Mouse (Mus musculus): Measurements from ENCODE around the gene Gm9376. TPM values are rescaled to one million over a fixed set of nuclear protein-coding genes. Genes with fewer than 3 reads are reported as not detected.

Gm9376 gene
- total and polyA plus RNA-seq, 2 experiments, result not detected

- 80% methylated on average over 8 of the region's 8 CpGs for WGBS
- Histone ChIP-seq H3K36me3 (ENCODE audit: control insufficient read depth, insufficient read depth, low read length) (no peaks in the 10 kb centered on the region), H3K4me1 (ENCODE audit: control insufficient read depth, insufficient read depth, low read length) (no peaks in the 10 kb centered on the region), H3K79me2 (ENCODE audit: control insufficient read depth, insufficient read depth, low read length) (no peaks in the 10 kb centered on the region), H3K4me3 (ENCODE audit: insufficient read depth, low read depth, low read length) (no peak overlapping the region), H3K27me3 (ENCODE audit: control insufficient read depth, insufficient read depth, low read length) (no peaks in the 10 kb centered on the region), H3K27ac (replicated peaks; ENCODE audit: insufficient read depth, low read depth, low read length) (no peak overlapping the region), H3K9ac (ENCODE audit: low read depth, low read length) (no peak overlapping the region)
- no peak for DNase-seq (ENCODE audit: extremely low read depth, low read depth, low spot score)
- no peak for TF ChIP-seq POLR2A (IDR thresholded peaks at IDR 0.05; ENCODE audit: extremely low read depth, insufficient read depth, low read length)
- no peak for TF ChIP-seq CTCF (IDR thresholded peaks at IDR 0.05; ENCODE audit: low read depth, low read length)
Measured at GRCm38 (mm10) chr14:118289133-118289532, 22.4 kb downstream of the Gm9376 start.

GRCm38 (mm10) chr14:118290009-118290408 is 23.2 kb downstream of the Gm9376 start:
- Histone ChIP-seq H3K9ac (ENCODE audit: low read depth, low read length) (no peak overlapping the region), H3K27ac (replicated peaks; ENCODE audit: insufficient read depth, low read depth, low read length) (no peak overlapping the region), H3K4me3 (ENCODE audit: insufficient read depth, low read depth, low read length) (no peak overlapping the region), H3K79me2 (ENCODE audit: control insufficient read depth, insufficient read depth, low read length) (no peaks in the 10 kb centered on the region), H3K4me1 (ENCODE audit: control insufficient read depth, insufficient read depth, low read length) (no peaks in the 10 kb centered on the region), H3K27me3 (ENCODE audit: control insufficient read depth, insufficient read depth, low read length) (no peaks in the 10 kb centered on the region), H3K36me3 (ENCODE audit: control insufficient read depth, insufficient read depth, low read length) (no peaks in the 10 kb centered on the region)
- TF ChIP-seq CTCF (IDR thresholded peaks at IDR 0.05; ENCODE audit: low read depth, low read length) (no peak), POLR2A (IDR thresholded peaks at IDR 0.05; ENCODE audit: extremely low read depth, insufficient read depth, low read length) (no peak)
- DNase-seq (ENCODE audit: extremely low read depth, low read depth, low spot score), result no peak
- 84% methylated on average over 6 of the region's 6 CpGs for WGBS

DNA sequence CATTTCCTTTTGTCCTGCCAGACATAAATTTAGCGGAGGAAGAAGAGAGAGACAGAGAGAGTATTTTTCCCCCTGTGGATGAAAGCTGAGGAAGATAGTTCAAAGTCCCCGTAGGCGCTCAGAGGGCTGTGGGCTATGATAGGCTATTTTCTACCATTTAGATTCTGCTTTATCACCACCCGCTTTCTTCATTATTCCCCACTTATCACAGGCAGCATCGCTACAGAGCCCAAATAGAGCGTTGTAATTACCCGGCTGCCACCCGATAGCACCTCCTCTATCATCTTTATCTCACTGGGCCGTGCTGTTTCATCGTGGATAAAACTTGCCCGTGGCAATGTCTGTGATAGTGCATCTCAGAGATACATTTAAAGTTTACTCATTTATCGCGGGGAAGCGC is 35.8 kb downstream of the Gm9376 start:
- WGBS, result 82% methylated on average over 14 of the region's 14 CpGs
- H3K4me3 ChIP-seq (ENCODE audit: insufficient read depth, low read depth, low read length), result no peak overlapping the region
- no peak overlapping the region for H3K27ac ChIP-seq (replicated peaks; ENCODE audit: insufficient read depth, low read depth, low read length)
- no peak overlapping the region for H3K9ac ChIP-seq (ENCODE audit: low read depth, low read length)
- H3K4me1 ChIP-seq (ENCODE audit: control insufficient read depth, insufficient read depth, low read length), result no peaks in the 10 kb centered on the region
- DNase-seq (ENCODE audit: extremely low read depth, low read depth, low spot score), result no peak
- H3K79me2 ChIP-seq (ENCODE audit: control insufficient read depth, insufficient read depth, low read length), result no peaks in the 10 kb centered on the region
- no peaks in the 10 kb centered on the region for H3K27me3 ChIP-seq (ENCODE audit: control insufficient read depth, insufficient read depth, low read length)
- TF ChIP-seq CTCF (IDR thresholded peaks at IDR 0.05; ENCODE audit: low read depth, low read length) (no peak), POLR2A (IDR thresholded peaks at IDR 0.05; ENCODE audit: extremely low read depth, insufficient read depth, low read length) (no peak)
- H3K36me3 ChIP-seq (ENCODE audit: control insufficient read depth, insufficient read depth, low read length), result no peaks in the 10 kb centered on the region

- WGBS, result 78% methylated on average over 9 of the region's 9 CpGs
- Histone ChIP-seq H3K4me1 (ENCODE audit: control insufficient read depth, insufficient read depth, low read length) (no peaks in the 10 kb centered on the region), H3K79me2 (ENCODE audit: control insufficient read depth, insufficient read depth, low read length) (no peaks in the 10 kb centered on the region), H3K9ac (ENCODE audit: low read depth, low read length) (no peak overlapping the region), H3K27me3 (ENCODE audit: control insufficient read depth, insufficient read depth, low read length) (no peaks in the 10 kb centered on the region), H3K27ac (replicated peaks; ENCODE audit: insufficient read depth, low read depth, low read length) (no peak overlapping the region), H3K4me3 (ENCODE audit: insufficient read depth, low read depth, low read length) (no peak overlapping the region), H3K36me3 (ENCODE audit: control insufficient read depth, insufficient read depth, low read length) (no peaks in the 10 kb centered on the region)
- TF ChIP-seq POLR2A (IDR thresholded peaks at IDR 0.05; ENCODE audit: extremely low read depth, insufficient read depth, low read length) (no peak), CTCF (IDR thresholded peaks at IDR 0.05; ENCODE audit: low read depth, low read length) (no peak)
- no peak for DNase-seq (ENCODE audit: extremely low read depth, low read depth, low spot score)
Measured at GRCm38 (mm10) chr14:118304560-118304959, 37.8 kb downstream of the Gm9376 start.

DNA sequence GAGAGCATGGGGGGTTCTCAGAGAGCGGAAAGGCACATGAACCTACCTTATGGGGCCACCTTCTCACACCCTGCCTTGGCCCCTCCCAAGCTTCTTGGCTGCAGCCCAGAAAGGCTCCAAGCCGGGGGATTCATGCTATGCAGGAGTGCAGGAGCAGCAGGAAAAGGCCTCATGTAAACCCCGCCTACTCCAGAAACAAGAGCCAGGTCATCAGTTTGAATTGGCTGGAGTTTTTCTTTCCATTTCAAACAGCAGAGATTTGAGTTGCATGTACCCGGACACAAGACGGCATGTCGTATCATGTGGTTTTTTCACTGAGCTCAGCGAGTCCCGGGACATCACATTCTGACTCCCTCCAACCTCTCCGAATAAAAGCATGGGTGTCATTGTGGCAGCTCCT is 39.2 kb downstream of the Gm9376 start:
- TF ChIP-seq POLR2A (IDR thresholded peaks at IDR 0.05; ENCODE audit: extremely low read depth, insufficient read depth, low read length) (no peak), CTCF (IDR thresholded peaks at IDR 0.05; ENCODE audit: low read depth, low read length) (no peak)
- Histone ChIP-seq H3K79me2 (ENCODE audit: control insufficient read depth, insufficient read depth, low read length) (no peaks in the 10 kb centered on the region), H3K4me3 (ENCODE audit: insufficient read depth, low read depth, low read length) (no peak overlapping the region), H3K9ac (ENCODE audit: low read depth, low read length) (no peak overlapping the region), H3K36me3 (ENCODE audit: control insufficient read depth, insufficient read depth, low read length) (no peaks in the 10 kb centered on the region), H3K4me1 (ENCODE audit: control insufficient read depth, insufficient read depth, low read length) (no peaks in the 10 kb centered on the region), H3K27me3 (ENCODE audit: control insufficient read depth, insufficient read depth, low read length) (no peaks in the 10 kb centered on the region), H3K27ac (replicated peaks; ENCODE audit: insufficient read depth, low read depth, low read length) (no peak overlapping the region)
- no peak for DNase-seq (ENCODE audit: extremely low read depth, low read depth, low spot score)
- 83% methylated on average over 9 of the region's 9 CpGs for WGBS

- H3K4me3 ChIP-seq (ENCODE audit: insufficient read depth, low read depth, low read length), result no peak overlapping the region
- no peaks in the 10 kb centered on the region for H3K36me3 ChIP-seq (ENCODE audit: control insufficient read depth, insufficient read depth, low read length)
- no peak for DNase-seq (ENCODE audit: extremely low read depth, low read depth, low spot score)
- no peak overlapping the region for H3K9ac ChIP-seq (ENCODE audit: low read depth, low read length)
- no peaks in the 10 kb centered on the region for H3K79me2 ChIP-seq (ENCODE audit: control insufficient read depth, insufficient read depth, low read length)
- H3K4me1 ChIP-seq (ENCODE audit: control insufficient read depth, insufficient read depth, low read length), result no peaks in the 10 kb centered on the region
- H3K27me3 ChIP-seq (ENCODE audit: control insufficient read depth, insufficient read depth, low read length), result no peaks in the 10 kb centered on the region
- no peak overlapping the region for H3K27ac ChIP-seq (replicated peaks; ENCODE audit: insufficient read depth, low read depth, low read length)
- TF ChIP-seq POLR2A (IDR thresholded peaks at IDR 0.05; ENCODE audit: extremely low read depth, insufficient read depth, low read length), result no peak
- TF ChIP-seq CTCF (IDR thresholded peaks at IDR 0.05; ENCODE audit: low read depth, low read length), result no peak
- WGBS, result 85% methylated on average over 8 of the region's 8 CpGs
Measured at GRCm38 (mm10) chr14:118307060-118307459, 40.3 kb downstream of the Gm9376 start.
